Mouse (Mus musculus): ENCODE measurements around the gene Atoh8.

DNA sequence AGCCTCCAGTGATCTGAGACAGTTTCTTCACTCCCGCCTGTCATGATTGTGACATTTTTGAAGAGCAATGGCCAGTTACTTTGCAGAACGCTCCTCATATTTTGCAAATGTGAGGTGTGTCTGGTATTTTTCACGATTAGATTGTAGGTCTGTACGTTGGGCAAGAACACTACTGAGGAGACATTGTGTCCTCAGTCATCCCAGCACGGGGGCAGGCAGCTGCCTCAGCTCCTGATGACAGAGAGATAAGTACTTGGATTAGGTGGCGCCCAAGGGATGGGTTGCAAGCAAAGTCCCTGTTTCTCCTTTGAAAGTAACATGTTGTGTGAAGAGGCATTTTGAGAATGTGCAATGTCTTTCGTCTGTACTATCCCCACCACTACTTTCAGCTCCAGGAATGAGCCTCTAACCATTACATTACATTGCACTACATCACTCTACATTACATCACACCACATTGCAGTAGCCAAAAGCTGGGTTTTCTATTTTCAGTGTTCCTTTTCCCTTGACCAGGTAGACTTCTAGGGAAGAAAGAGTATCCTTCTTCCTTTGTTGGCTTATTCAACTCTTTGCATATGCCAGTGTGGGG, 45.1 kb upstream of the Atoh8 start:
- TF ChIP-seq CTCF (IDR thresholded peaks at IDR 0.05; ENCODE audit: borderline replicate concordance, extremely low read depth, insufficient read depth, insufficient read length) (no peak), POLR2A (IDR thresholded peaks at IDR 0.05; ENCODE audit: borderline replicate concordance, extremely low read depth, insufficient read depth, insufficient read length, poor library complexity, severe bottlenecking) (no peak)
